Mouse (Mus musculus): ENCODE measurements around the gene Rab13.
A peak's percentile ranks its signal among the peaks of the same experiment; 100 is the strongest.

Rab13 gene

GRCm38 (mm10) chr3:90213377-90213866 is at the start of gene Rab13, which contains the start of gene Rps27:
Rab13 (plus strand) TSS chr3:90213695.
Rps27 (minus strand) TSS chr3:90213651.
- DNase-seq (ENCODE audit: low read depth, low spot score), result peak; percentile 96

- DNase-seq (ENCODE audit: low read depth, low spot score), result no peak
These were observed 33.9 kb upstream of the Rab13 start for GRCm38 (mm10) chr3:90179566-90179965.

- no peak for DNase-seq (ENCODE audit: low read depth, low spot score)
These were observed 29.9 kb upstream of the Rab13 start for GRCm38 (mm10) chr3:90183581-90183980.

GRCm38 (mm10) chr3:90190859-90191510 is 22.5 kb upstream of the Rab13 start:
- no peak for DNase-seq (ENCODE audit: low read depth, low spot score)

- DNase-seq (ENCODE audit: low read depth, low spot score), result no peak
These were observed 18.7 kb upstream of the Rab13 start for GRCm38 (mm10) chr3:90194759-90195158.

GRCm38 (mm10) chr3:90195644-90196043 is 17.9 kb upstream of the Rab13 start:
- no peak for DNase-seq (ENCODE audit: low read depth, low spot score)

- DNase-seq (ENCODE audit: low read depth, low spot score), result no peak
These were observed 15.9 kb upstream of the Rab13 start for GRCm38 (mm10) chr3:90197548-90197947.

- no peak for DNase-seq (ENCODE audit: low read depth, low spot score)
These were observed 10.6 kb upstream of the Rab13 start for GRCm38 (mm10) chr3:90202884-90203283.

GRCm38 (mm10) chr3:90203619-90204018 is 9.9 kb upstream of the Rab13 start:
- no peak for DNase-seq (ENCODE audit: low read depth, low spot score)

- DNase-seq (ENCODE audit: low read depth, low spot score), result no peak
These were observed 8.9 kb upstream of the Rab13 start for GRCm38 (mm10) chr3:90204582-90204981.

- no peak for DNase-seq (ENCODE audit: low read depth, low spot score)
These were observed 4.8 kb upstream of the Rab13 start for GRCm38 (mm10) chr3:90208662-90209061.

GRCm38 (mm10) chr3:90209908-90210566 is 3.5 kb upstream of the Rab13 start:
- no peak for DNase-seq (ENCODE audit: low read depth, low spot score)

GRCm38 (mm10) chr3:90211475-90212398 is 1.8 kb upstream of the Rab13 start:
- DNase-seq (ENCODE audit: low read depth, low spot score), result no peak

GRCm38 (mm10) chr3:90212723-90213122 is 772 bp upstream of the Rab13 start:
- no peak for DNase-seq (ENCODE audit: low read depth, low spot score)

GRCm38 (mm10) chr3:90213956-90214684 is 625 bp downstream of the Rab13 start:
- no peak for DNase-seq (ENCODE audit: low read depth, low spot score)

GRCm38 (mm10) chr3:90215825-90216380 is 2.4 kb downstream of the Rab13 start:
- no peak for DNase-seq (ENCODE audit: low read depth, low spot score)

GRCm38 (mm10) chr3:90220088-90220487 is 6.6 kb downstream of the Rab13 start:
- DNase-seq (ENCODE audit: low read depth, low spot score), result peak; percentile 22

GRCm38 (mm10) chr3:90220531-90220951 is 7.0 kb downstream of the Rab13 start:
- DNase-seq (ENCODE audit: low read depth, low spot score), result peak; percentile 47

GRCm38 (mm10) chr3:90221123-90221522 is 7.6 kb downstream of the Rab13 start:
- no peak for DNase-seq (ENCODE audit: low read depth, low spot score)

- DNase-seq (ENCODE audit: low read depth, low spot score), result no peak
These were observed 9.0 kb downstream of the Rab13 start for GRCm38 (mm10) chr3:90222455-90222854.

GRCm38 (mm10) chr3:90222941-90223340 is 9.4 kb downstream of the Rab13 start:
- DNase-seq (ENCODE audit: low read depth, low spot score), result peak; percentile 27

Measured in skeletal muscle tissue, adult 2 months (tissue).